Mouse (Mus musculus): ENCODE results near the gene Mdh2.

Mdh2 gene

DNA sequence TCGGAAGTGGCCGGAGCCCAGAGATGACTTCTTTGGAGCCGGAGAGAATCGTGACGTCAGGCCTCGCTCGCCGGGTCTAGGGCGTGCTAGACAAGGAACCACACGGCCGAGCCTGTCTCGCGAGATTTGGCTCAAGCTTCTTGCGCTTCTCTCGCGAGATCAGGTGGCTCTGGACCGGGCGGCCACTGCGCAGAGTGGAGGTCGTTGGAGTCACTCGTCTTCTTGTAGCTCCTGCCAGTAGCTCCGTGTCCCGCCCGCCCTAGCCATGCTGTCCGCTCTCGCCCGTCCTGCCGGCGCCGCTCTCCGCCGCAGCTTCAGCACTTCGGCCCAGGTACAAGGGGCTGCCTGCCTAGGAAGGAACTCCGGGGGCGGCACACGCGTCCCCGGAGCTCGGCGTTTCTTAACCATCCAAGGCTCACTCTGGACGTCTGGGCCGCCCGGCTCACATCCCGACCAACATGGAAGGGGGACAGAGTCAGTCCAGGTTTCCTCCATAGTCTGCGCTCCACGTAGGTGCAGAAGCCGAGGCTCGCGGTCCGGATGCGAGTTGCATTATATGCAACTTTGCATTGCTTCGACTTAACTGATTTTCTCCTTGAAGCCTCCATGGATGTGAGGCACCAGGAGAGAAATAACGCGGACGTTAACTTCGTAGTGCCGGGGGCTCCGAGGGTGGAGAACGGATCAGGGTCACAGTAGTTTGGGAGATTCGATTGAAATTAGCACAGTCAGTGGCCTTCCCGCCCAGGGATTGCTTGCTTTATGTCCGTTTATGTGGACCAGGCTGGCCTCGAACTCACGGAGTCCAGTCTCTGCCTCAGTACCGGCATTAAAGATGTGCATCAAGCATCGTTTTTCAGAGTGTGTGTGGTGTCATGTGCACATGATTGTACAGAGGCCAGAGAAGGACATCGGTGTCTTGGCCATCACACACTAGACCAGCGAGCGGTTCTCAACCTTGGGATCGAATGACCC lies at the start of gene Mdh2:
Mdh2 (plus strand) TSS at position 10 of the 975 bp plus-strand sequence.
- peak; percentile 100 for DNase-seq (ENCODE audit: low spot score)

DNA sequence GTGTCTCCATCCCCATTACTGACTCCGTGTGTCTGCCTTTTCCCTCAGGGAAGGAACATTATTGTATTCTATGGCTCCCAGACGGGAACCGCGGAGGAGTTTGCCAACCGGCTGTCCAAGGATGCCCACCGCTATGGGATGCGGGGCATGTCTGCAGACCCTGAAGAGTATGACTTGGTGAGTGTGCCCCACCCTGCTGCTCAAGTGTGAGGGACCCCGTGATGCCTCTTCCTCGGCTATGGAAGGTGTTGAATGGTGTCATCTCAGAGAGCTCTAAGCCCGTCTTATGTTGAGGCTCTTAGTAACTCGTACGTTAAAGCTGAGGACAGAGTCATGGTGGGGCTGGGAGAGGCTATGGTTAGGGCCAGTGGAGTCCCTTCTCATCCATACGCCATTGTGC lies 48.9 kb upstream of the Mdh2 start:
- DNase-seq (ENCODE audit: low spot score) = no peak

DNA sequence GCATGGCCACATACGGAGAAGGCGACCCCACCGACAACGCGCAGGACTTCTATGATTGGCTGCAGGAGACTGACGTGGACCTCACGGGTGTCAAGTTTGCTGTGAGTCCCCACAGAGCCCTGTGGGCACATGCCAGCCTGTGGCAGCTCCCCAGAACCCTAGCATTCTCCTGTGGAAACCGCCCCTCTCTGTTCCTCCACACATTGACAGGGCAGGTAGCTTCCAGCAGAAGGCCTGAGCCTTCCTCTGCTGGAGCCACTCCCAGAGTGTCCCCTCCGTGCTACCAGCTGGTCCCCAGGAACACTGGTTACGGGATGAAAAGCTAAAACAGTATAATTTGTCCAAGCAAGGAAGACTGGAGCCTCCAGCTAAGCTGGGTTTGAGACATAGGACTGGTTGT lies 48.0 kb upstream of the Mdh2 start:
- no peak for DNase-seq (ENCODE audit: low spot score)

DNA sequence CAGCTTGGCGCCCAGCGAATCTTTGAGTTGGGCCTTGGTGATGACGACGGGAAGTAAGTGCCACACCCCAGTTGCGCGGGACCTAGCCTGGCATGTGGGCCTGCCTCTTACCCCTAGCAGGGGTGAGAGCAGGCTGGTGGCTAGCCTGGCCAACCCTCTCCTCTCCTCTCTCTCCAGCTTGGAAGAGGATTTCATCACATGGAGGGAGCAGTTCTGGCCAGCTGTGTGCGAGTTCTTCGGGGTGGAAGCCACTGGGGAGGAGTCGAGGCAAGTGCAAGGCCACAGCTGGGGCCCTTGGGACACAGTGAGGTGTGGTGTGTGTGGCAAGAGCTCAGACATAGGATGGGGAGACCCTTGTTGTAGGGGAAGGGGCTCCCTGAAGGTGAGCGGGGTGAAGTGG lies 47.4 kb upstream of the Mdh2 start:
- DNase-seq (ENCODE audit: low spot score) = no peak

DNA sequence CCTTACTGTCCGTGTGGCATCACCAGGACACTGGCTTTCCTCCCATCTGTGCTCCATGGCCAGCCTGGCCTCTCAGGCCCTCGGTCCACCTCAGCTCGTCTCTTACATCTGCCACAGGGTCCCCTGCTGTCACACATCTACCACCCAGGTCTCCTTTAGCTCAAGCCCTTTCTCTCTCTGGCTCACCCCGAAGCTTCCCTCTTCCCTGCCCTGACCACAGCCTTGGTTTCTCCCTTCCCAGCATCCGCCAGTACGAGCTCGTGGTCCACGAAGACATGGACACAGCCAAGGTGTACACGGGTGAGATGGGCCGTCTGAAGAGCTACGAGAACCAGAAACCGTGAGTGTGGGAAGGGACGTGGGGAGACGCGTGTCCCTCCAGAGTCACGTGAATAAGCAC lies 47.0 kb upstream of the Mdh2 start:
- DNase-seq (ENCODE audit: low spot score) = no peak

DNA sequence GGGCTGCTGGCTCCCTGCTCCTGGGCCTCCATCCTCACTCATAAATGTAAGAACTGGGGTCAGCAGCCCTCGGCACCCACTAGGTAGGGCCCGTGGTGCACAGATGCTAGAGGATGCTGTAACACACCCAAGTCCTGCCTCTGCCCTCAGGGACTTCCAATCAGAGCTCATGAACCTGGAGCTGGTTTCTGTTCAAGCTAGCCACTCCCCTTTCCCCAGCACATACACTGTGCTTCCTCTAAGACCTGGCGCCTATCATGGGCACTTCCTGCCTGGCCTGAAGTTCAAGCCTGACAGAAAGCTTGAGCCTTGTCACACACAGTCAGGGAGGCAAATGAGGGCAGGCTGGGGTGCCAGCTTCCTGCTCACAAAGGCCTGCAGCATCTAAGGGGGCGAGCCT lies 45.2 kb upstream of the Mdh2 start:
- DNase-seq (ENCODE audit: low spot score) = no peak

DNA sequence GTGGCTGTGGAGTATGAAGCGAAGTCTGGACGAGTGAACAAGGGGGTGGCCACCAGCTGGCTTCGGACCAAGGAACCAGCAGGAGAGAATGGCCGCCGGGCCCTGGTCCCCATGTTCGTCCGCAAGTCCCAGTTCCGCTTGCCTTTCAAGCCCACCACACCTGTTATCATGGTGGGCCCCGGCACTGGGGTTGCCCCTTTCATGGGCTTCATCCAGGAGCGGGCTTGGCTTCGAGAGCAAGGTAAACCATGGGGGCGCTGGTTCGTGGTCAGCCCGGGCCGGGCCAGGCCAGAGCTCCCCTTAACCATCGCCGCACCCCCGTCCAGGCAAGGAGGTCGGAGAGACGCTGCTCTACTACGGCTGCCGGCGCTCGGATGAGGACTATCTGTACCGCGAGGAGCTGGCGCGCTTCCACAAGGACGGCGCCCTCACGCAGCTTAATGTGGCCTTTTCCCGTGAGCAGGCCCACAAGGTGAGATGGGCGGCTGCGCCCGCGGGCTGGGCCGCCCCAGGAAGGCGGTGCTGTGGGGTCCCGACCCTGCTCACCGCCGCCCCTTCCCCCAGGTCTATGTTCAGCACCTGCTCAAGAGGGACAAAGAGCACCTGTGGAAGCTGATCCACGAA lies 44.1 kb upstream of the Mdh2 start:
- no peak for DNase-seq (ENCODE audit: low spot score)

DNA sequence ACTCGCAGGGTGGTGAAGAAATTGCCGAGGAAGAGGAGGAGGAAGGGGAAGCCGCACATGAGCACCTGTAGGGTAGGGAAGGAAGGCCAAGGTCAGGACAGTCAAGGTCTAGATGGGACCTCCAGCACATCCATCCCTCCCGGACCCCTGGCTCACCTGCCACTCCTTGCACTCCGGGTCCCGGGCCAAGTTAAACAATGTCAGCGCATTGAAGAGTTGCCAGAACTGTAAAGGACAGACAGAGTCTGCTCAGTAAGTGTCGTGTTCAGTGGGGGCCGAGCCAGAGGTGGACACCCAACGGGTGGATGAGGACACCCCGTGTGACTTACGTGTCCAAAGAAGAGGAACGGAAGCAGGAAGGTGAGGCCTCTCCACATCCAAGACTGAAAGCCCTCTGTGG lies 42.5 kb upstream of the Mdh2 start:
- no peak for DNase-seq (ENCODE audit: low spot score)

DNA sequence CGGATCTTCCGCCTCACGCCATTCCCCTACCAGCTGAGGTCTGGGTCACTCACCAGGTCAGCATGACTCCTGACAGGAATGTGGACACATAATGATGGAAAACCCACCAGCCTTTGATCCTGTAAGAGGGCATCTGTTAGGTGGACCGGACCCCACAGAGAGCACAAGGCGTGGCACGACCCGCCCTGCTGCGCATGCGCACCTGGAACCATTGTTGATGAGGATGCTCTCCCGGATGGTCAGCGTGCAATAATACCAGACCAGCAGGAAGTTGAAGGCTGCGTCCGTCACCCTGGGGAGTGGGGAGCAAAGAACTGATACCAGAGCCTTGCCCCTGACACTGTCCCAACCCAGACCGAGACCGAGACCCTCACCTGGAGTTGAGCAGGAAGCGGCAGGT lies 41.7 kb upstream of the Mdh2 start:
- no peak for DNase-seq (ENCODE audit: low spot score)

DNA sequence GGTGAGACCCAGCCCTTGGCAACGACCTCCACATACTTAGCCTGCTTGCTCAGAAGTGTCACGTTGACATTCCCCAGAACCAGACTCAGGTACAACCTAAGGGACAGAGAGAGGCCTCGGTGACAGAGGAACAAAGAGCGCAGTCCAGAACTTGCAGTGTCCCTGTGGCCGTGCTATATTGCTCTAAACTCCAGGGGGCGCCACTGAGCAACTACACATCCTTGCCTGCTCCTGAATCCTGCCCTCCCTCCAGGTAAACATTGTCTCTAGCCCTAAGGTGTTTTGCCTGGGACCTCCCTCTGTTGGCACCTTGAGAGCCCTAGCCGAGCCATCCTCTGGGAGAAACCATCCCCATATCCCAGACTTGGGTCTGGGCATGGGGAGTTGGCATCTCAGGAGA lies 41.1 kb upstream of the Mdh2 start:
- DNase-seq (ENCODE audit: low spot score) = no peak

DNA sequence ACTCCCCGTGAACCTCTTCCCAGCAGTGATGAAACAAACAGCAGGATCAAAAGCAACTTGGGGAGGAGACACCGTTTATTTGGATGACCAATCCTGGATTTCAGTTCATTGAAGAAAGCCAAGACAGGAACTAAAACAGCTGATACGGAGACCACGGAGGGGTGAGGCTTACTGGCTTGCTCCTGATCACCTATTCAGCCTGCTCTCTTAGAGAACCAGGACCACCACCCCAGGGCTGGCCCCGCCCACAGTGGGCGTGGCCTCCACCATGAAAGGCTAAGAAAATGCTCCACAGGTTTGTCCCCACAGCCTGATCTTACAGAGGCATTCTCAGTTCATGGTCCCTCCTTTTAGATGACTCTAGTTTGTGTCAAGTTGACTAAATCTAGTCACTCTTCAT lies 40.0 kb upstream of the Mdh2 start:
- DNase-seq (ENCODE audit: low spot score) = no peak

DNA sequence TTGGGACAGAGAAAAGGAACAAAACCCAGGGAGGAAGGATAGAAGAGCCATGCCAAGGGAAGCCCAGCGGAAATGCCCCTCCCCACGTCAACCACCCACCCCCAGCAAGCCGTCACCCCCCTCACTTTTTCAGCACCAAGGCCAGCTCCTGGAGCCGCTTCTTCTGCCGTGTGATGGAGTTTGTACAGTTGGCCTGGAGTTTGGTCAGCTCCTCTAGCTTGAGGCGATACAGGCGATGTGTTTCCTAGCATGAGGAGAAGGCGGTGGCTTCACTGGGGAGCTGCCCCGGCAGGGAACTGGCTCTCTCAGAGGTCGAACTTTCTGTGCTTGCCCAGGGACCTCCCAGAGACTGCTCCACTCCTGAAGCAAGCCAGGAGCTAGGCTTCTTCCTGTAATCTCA lies 36.1 kb upstream of the Mdh2 start:
- no peak for DNase-seq (ENCODE audit: low spot score)

DNA sequence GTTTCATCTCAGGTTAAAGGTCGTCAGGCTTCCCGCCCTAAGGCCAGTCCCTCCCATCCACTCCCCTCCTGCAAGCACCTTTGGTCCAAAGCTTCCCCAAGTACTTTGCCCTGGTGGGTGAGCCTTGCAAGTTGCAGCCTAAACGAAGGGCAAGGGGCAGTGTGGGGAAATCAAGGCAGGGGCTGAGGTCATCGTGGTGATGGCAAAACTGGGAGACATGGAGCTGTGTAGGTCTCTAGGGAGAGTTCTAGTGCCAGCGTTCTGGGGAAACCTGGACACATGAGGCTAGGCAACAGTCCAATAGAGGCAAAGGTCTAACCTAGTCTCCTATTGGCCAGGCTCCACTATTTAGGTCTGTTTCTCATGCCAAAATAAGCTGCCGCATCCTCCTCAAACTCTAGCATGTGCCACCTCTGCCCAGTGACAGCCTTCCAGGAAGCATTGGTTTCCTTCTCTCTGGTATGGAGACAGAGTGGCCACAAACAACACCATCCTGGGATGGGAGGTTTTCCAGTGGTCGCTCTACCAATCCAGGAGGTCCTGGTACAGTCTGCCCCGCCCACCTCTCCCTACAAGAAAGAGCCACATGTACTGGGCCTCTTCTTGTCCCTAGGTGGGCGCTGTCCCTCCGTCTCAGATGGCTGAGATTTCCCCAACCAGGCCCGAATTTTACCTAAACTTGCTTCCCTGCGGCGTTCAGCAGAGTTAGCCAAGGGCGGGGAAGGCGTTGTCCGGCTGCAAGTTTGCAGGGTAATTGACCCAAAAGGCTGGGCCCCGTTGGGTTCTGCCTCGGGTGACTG lies 35.1 kb upstream of the Mdh2 start:
- DNase-seq (ENCODE audit: low spot score) = peak; percentile 75

DNA sequence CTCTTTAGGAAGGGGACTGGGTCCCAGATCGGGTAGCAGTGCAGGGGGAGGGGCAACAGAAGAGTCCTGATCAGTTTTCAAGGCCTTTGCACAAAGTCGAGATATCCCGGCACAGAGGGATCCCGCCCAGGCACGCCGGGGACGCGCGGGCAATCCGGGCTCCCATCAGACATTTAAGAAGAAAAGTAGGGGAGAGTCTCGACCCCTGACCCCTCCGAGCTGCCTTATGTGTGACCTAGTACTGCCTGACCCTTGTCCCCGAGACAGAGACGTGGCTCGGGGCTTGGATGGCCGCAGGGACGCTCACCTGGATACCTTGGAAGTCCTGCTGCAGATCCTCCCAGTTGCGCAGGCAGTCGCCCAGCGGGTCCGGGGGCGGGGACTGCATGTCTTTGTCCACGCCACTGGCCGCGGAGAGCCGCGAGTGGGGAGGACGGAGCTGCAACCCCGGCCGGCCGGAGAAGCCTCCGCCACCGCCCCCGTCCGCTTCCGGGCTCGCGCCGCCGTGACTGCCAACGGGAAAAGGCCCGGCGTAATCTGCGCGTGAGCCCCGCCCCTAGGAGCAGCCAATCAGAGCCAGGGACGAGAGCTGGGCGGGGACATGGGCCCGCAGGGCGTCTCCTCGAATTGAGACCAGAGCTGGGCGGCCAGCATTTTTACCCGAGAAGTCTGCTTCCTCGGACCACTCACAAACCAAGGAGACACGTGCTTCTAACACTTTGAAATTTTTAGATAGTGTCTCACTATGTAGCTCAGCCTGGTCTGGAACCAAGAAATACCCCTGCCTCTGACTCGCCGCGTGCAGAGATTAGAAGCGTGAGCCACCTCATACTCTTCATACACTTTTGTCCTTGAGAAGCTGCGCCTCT lies 34.3 kb upstream of the Mdh2 start, which contains the start of gene Tmem120a:
Tmem120a (minus strand) TSS at position 708 of the 869 bp plus-strand sequence.
- DNase-seq (ENCODE audit: low spot score) = peak; percentile 98

DNA sequence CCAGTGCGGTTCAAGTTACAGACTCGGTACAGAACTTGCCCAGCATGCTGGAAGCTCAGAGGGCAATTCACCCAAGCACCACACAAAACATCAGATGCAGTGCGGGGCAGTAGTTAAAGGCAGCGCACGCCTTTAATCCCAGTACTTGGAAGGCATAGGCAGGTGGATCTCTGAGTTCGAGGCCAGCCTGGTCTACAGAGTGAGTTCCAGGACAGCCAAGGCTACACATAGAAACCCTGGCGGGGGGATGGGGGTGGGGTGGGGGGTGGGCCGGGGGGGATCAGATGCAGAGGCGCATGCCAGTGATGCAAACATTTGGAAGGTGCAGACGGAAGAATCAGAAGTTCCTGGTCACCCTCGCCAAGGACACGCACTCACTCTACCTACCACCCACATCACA lies 33.5 kb upstream of the Mdh2 start:
- DNase-seq (ENCODE audit: low spot score) = no peak

DNA sequence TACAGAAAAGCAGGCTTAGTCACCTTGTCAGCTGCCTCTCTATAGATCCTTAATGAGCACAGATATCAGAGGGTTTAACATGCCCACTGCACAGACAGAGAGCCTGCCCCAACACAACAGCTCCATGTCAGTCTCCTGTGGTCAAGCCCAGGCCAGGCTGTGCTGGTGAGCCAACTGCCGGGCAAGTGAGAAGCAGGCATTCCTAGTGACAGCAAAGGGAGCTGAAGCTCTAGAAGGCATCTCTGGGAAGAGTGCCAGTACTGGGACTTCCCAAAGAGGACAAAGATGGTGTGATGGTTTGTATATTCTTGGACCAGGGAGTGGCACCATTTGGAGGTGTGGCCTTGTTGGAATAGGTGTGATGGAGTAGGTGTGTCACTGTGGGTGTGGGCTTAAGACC lies 27.2 kb upstream of the Mdh2 start:
- no peak for DNase-seq (ENCODE audit: low spot score)

DNA sequence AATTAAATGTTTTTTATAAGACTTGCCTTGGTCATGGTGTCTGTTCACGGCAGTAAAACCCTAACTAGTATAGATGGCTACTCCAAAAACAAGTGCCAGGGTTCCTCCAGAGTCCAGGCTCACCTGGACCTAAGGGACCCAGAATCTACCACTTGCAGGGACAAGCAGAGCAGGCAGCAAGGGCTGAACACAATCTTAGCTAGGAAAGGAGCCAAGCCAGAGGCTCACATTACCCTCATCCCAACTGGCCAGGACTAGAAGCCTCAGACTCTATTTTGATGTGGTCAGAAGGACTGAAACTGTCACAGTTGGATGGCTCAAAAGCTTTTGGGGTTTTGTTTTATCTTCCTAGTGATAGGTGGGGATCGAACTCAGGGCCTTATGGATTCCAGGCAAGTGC lies 26.7 kb upstream of the Mdh2 start:
- DNase-seq (ENCODE audit: low spot score) = no peak

DNA sequence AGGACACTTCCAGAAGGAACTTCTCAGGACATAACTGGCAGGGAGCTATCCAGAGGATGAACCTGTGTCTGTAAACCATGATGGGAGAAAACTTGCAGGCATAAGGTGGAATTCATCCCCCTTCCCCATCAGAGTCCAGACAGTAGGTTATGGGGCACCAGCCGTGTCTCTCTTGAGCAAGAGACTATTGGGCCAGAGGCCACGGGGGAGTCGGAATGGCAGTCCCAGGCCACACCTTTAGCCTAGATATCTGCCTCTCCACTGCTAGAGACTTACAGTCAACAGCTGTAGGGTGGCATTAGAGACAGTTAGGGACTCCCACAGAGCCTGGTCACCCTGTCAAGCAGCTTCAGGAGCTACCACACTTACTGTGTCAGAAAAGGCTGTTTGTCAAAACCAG lies 16.4 kb upstream of the Mdh2 start:
- no peak for DNase-seq (ENCODE audit: low spot score)

DNA sequence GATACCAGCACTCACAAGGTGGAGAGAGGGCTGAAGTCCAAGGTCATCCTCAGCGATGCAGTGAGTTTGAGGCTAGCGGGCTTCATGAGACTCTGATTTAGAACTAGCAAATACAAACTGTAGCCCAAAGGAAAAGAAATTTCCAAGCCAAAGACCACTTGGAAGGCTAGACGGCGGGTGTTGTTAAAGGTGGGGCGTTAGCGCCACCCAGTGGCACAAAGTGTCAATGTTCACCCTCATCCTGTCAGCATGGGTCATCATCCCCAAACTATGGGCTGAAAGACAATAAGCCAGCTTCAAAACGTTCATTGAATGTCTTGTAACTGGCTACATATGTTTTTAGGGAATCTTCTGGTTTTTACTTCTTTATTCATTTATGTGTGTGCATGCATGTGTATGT lies 14.8 kb upstream of the Mdh2 start:
- peak; percentile 85 for DNase-seq (ENCODE audit: low spot score)

DNA sequence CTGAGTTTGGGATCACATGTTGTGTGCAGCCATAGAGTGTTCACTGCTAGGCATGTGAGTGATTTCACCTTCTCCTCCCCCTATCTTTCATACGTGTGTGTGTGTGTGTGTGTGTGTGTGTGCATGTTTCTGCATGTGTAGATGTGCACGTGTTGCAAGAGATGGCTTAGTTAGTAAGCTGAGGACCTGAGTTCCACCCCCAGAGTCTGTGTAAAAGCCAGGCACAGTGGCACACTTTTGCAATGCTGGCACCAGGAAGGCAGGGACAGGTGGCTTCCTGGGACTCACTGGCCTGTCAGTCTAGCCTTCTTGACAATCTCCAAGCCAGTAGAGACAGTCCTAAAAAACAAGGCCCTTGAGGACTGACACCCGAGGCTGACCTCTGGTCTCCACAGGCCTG lies 13.3 kb upstream of the Mdh2 start:
- no peak for DNase-seq (ENCODE audit: low spot score)

DNA sequence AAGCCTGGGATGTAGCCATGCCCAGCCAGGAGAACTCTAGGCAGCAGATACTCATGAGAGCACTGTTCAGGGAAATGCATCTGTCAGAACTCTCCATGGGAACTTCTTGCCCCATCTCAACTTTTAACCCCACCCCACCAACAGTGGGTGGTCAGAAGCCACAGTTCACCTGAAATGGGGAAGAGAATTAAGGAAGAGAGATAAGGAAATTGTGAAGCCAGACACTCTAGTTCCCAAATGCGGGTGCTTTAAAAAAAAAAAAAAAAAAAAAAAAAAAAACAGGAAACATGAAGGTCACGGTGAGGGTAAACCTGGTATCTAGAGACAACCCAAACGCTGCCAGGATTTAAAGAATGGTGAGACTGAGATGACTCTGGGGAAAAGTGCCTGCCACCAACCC lies 5.8 kb upstream of the Mdh2 start:
- DNase-seq (ENCODE audit: low spot score) = no peak

DNA sequence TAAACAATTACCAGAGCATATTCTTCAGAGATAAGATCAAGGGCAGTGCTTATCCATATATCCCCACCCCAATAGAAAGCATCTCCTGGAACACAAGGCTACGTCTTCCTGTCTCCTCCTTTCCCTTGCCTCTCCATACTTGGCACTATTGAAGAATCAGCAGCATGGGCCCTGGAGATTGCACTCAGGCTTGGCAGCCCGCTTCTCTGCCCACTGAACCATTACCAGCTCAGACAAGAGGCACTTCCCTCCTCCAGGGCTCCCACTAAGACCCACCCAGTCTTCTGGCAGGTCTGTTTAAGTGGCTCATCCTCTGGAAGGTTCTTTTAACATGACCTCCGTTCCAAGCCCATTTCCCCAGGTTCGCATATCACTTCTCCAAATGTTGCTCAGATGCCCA lies 1.7 kb upstream of the Mdh2 start:
- DNase-seq (ENCODE audit: low spot score) = peak; percentile 44

Measured in MN1 (cell line).